Mouse (Mus musculus) lung, postnatal 0 days (tissue): ENCODE measurements at regions not wholly inside any gene's neighbourhood (a gene's known extent, or its start where the extent isn't known, plus 50 kb on each side); places are given as distances from the start of the nearest gene placed in this dataset.
A peak's percentile ranks its signal among the peaks of the same experiment; 100 is the strongest.
"Not testable (repeated sequence)": the region's sequence is repeated elsewhere in the genome, so short reads cannot be mapped to it uniquely, and the experiment has no call there.

Source experiments
- ATAC-seq: fragments of 200-750 bp; cut with Nextera tagmentation; 2 replicates; pipeline ENCODE4 v1.8.0; 2017; ENCODE audit warnings: moderate library complexity
- DNase-seq: peaks from one replicate; pipeline ENCODE4 v3.0.0-alpha.2; 2016; ENCODE audit warnings: low spot score
- H3K27ac ChIP-seq: fragments of 300-500 bp; sonication (generic); 2 replicates; pipeline ENCODE4 v1.5.1; 2014; ENCODE audit warnings: antibody characterized with exemption, mild to moderate bottlenecking, low read length, mixed read lengths
- H3K27me3 ChIP-seq: fragments of 300-500 bp; sonication (generic); replicated peaks from 2 replicates; pipeline ENCODE4 v1.6.1; 2014; ENCODE audit warnings: low read length, mixed read lengths; ENCODE audit not compliant: insufficient read depth
- H3K36me3 ChIP-seq: fragments of 300-500 bp; sonication (generic); 2 replicates; pipeline ENCODE4 v1.6.1; 2014; ENCODE audit warnings: low read length, mixed read lengths; ENCODE audit not compliant: insufficient read depth
- H3K4me1 ChIP-seq: fragments of 300-500 bp; sonication (generic); 2 replicates; pipeline ENCODE4 v1.6.1; 2014; ENCODE audit warnings: antibody characterized with exemption, low read depth, low read length, mixed read lengths; ENCODE audit not compliant: insufficient read depth
- H3K4me2 ChIP-seq: fragments of 300-500 bp; sonication (generic); replicated peaks from 2 replicates; pipeline ENCODE4 v1.6.1; 2014; ENCODE audit warnings: low read depth, mild to moderate bottlenecking, low read length, moderate library complexity, mixed read lengths
- H3K4me3 ChIP-seq: fragments of 300-500 bp; sonication (generic); 2 replicates; pipeline ENCODE4 v1.5.1; 2014; ENCODE audit warnings: low read depth, low read length
- H3K9ac ChIP-seq: fragments of 300-500 bp; sonication (generic); replicated peaks from 2 replicates; pipeline ENCODE4 v1.6.1; 2014; ENCODE audit warnings: low read depth, mild to moderate bottlenecking
- H3K9me3 ChIP-seq: fragments of 300-500 bp; sonication (generic); 2 replicates; pipeline ENCODE4 v1.6.1; 2016; ENCODE audit warnings: low read length, mixed read lengths
- CTCF ChIP-seq: IDR thresholded peaks from 2 replicates; pipeline ENCODE4 v1.5.1; 2016; ENCODE audit warnings: antibody characterized with exemption, mild to moderate bottlenecking
- EP300 ChIP-seq: IDR thresholded peaks from 2 replicates; pipeline ENCODE4 v1.6.1; 2016; ENCODE audit warnings: antibody characterized with exemption, mild to moderate bottlenecking, control low read depth
- WGBS: fragments of 180-500 bp; shearing (Covaris S2); extraction: QIAGEN DNeasy Blood & Tissue Kit; methylation state at CpG from one replicate; pipeline ENCODE4 v1.1.7; 2014; 5-methylcytosine and 5-hydroxymethylcytosine counted together

DNA sequence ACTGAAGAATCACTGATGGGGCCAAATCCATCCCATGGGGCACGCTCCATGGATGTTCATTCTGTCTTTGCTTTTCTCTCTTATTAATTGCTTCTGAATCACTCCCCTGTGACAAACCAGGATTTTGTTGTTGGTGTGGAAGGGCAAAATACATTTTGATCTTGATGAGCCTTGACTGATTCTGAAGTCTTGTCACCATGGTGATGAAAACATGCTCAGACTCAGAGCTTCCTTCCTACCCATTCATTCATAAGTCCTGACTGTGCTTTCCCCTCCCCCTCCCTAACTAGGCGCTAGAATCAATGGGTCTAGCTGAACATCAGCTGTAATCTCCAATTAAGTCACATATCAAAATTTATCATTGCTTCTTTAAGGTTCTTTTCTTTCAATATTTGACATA, 84.2 kb upstream of the Pou1f1 start:
- no peak overlapping the region for H3K4me2 ChIP-seq
- TF ChIP-seq EP300 (no peak), CTCF (no peak)
- H3K9me3 ChIP-seq, result no peaks in the 10 kb centered on the region
- H3K4me3 ChIP-seq, result no peak overlapping the region
- no peaks in the 10 kb centered on the region for H3K27me3 ChIP-seq
- H3K27ac ChIP-seq, result no peak overlapping the region
- no peak overlapping the region for H3K9ac ChIP-seq
- H3K4me1 ChIP-seq, result no peaks in the 10 kb centered on the region
- no peaks in the 10 kb centered on the region for H3K36me3 ChIP-seq
- ATAC-seq (no peak), DNase-seq (no peak)
- WGBS, result 72% methylated on average over 2 of the region's 2 CpGs

DNA sequence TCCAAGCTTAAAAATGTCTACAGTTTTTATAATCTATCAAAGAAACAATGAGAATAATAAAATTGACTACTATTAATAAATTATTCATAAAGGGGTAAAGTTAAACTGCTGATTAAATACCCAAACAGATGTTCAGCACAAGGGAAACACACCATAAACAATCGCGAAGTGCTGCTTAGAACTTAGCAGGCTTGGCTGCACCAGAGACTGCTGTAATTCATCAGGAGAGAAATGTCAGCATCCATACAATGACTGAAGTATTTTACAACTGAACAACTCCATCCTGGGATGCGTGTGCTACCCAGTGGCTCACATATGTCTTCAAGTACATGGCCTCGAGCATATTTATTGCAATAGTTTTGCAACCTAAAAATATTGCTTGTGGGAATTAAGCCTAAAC, 78.4 kb upstream of the Pou1f1 start:
- H3K4me2 ChIP-seq, result no peak overlapping the region
- H3K4me3 ChIP-seq, result no peak overlapping the region
- H3K4me1 ChIP-seq, result no peaks in the 10 kb centered on the region
- 52% methylated on average over 4 of the region's 4 CpGs for WGBS
- no peaks in the 10 kb centered on the region for H3K36me3 ChIP-seq
- no peak for TF ChIP-seq CTCF
- no peak for TF ChIP-seq EP300
- no peaks in the 10 kb centered on the region for H3K9me3 ChIP-seq
- H3K9ac ChIP-seq, result no peak overlapping the region
- H3K27ac ChIP-seq, result no peak overlapping the region
- H3K27me3 ChIP-seq, result no peaks in the 10 kb centered on the region
- no peak for DNase-seq
- no peak for ATAC-seq

DNA sequence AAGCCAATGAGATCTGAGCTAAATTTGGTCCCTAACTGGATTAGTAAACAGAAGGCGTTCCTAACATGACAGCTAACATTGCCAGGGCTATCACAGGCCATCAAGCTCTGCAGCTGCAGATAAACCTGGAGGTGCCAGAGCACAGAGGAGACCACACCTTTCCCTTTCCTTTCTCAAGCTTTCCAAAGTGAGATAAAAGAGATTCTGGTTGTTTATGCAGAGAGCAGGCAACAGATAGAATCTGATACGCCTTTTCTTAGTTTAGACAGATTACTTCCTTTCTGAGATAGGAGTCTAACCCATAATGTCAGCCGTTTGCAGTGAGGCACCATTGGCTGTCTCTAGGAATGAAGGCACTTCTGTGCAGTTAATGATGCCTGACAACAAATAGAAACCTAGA, 71.5 kb upstream of the Pou1f1 start:
- Histone ChIP-seq H3K9me3 (no peaks in the 10 kb centered on the region), H3K27me3 (no peaks in the 10 kb centered on the region), H3K4me3 (no peak overlapping the region), H3K9ac (no peak overlapping the region), H3K36me3 (no peaks in the 10 kb centered on the region), H3K27ac (no peak overlapping the region), H3K4me2 (no peak overlapping the region), H3K4me1 (no peaks in the 10 kb centered on the region)
- TF ChIP-seq EP300 (peak; percentile 94), CTCF (no peak)
- ATAC-seq (peak; percentile 74), DNase-seq (peak; percentile 45)
- 21% methylated on average over 3 of the region's 3 CpGs for WGBS

DNA sequence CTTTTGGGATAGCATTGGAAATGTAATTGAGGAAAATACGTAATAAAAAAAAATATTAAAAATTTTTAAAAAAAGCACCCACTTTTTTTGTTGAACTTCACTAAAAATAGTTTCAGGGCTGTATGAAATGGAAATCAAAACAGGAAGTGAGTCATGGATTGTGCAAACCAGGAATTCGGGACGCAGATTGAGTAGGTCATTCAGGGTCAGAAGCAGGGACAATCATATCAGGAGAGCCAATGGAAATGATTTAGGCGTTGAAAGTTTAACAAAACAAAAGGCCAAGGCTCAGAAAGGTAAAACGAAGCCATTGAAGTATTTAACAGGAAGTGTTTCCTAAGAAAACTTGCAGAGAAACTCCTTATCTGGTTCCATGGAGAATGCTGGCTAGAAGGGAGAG, 69.6 kb upstream of the Pou1f1 start:
- Histone ChIP-seq H3K27me3 (no peaks in the 10 kb centered on the region), H3K4me2 (no peak overlapping the region), H3K4me1 (no peaks in the 10 kb centered on the region), H3K27ac (no peak overlapping the region), H3K4me3 (no peak overlapping the region), H3K9ac (no peak overlapping the region), H3K36me3 (no peaks in the 10 kb centered on the region), H3K9me3 (no peaks in the 10 kb centered on the region)
- peak; percentile 15 for DNase-seq
- TF ChIP-seq CTCF (no peak), EP300 (no peak)
- 43% methylated on average over 5 of the region's 5 CpGs for WGBS
- ATAC-seq, result no peak

DNA sequence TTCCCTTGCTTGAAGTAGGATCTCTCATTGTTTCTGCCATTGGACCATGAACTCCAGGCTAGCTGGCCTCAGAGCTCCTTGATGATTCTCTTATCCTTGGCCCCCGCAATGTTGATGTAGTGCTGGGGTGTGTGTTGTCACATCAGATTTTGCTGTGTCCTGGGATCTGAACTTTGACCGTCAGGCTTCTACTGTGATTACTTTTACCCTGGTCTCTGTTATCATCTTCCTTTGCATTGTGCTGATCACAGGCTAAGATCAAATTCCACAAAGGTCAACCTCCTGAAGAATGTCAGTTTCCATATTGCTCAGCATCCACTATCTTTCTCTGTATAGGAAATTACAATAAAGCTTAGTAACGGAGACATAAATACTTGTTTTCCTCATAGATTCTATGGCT, 68.4 kb upstream of the Pou1f1 start:
- Histone ChIP-seq H3K27me3 (no peaks in the 10 kb centered on the region), H3K9ac (no peak overlapping the region), H3K4me2 (no peak overlapping the region), H3K4me3 (no peak overlapping the region), H3K4me1 (no peaks in the 10 kb centered on the region), H3K27ac (no peak overlapping the region), H3K36me3 (no peaks in the 10 kb centered on the region), H3K9me3 (no peaks in the 10 kb centered on the region)
- ATAC-seq (no peak), DNase-seq (no peak)
- 77% methylated on average over 3 of the region's 3 CpGs for WGBS
- TF ChIP-seq EP300, result no peak
- no peak for TF ChIP-seq CTCF

DNA sequence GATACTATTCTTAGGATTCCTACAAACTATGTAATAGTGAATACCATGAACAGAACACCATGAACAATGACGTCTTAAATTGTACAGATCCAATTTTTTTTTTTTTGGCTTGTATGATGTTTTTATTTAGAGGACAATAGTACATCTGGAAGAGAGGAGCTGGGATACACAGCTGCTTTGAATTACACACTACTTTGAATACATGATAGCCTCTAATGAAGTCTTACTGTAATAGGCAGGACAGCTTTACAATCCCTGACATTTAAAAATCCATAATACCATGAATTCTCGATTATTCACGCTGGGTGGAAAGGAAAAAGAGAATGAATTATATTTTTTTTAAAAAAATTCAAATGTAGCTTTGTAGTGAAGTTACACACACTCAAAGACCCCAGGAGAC, 63.4 kb upstream of the Pou1f1 start:
- H3K36me3 ChIP-seq, DNase-seq, H3K4me1 ChIP-seq, H3K4me3 ChIP-seq, H3K27ac ChIP-seq, ATAC-seq, H3K9me3 ChIP-seq, H3K27me3 ChIP-seq, H3K4me2 ChIP-seq, H3K9ac ChIP-seq: not testable (repeated sequence)
- WGBS, result 73% methylated on average over 1 of the region's 3 CpGs

DNA sequence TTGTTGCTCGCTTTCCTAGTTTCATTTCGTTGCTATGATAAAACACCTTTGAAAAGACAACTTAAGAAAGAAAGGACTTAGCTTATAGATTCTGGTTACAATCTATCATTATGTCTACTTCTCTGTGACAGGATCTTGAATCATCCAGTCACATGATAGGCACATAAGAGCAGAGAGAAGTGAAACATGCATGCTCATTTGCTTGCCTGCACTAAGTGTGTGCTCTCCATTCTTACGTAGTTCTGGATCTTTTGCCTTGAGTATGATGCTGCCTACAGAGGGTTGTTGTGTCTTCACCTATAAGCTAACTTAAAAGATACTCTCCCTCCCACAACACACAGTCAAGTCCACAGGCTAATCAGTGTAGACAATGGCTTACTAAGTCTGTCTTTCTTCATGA, 62.1 kb upstream of the Pou1f1 start:
- no peak for TF ChIP-seq CTCF
- TF ChIP-seq EP300, result no peak
- WGBS, result 87% methylated on average over 3 of the region's 3 CpGs
- DNase-seq, result no peak
- Histone ChIP-seq H3K9me3 (no peaks in the 10 kb centered on the region), H3K4me1 (no peaks in the 10 kb centered on the region), H3K4me3 (no peak overlapping the region), H3K9ac (no peak overlapping the region), H3K4me2 (no peak overlapping the region), H3K27ac (no peak overlapping the region), H3K27me3 (no peaks in the 10 kb centered on the region), H3K36me3 (no peaks in the 10 kb centered on the region)
- ATAC-seq, result no peak
